12 mouse cellular contexts compared by ENCODE assay signal in the genomic region with DNA sequence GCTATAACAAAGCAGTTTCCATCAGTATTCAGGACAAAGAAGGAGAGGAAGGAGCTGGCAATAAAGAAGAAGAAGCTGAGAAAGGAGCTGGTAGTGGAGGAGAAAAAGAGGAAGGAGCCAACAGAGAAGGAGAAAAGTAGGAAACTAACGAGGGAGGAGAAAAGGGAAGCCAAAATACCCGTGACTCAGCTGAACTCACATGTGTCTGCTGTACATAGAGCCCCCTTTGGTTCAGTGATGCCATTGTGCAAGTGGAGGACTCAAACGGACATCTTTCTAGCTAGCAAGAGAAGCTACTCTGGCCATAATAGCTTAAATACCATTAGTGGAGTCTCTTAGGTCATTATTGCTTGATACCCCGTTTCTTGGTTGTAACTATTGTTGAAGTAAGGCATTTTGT. TPM values are rescaled to one million over a fixed set of nuclear protein-coding genes. Genes with fewer than 3 reads are reported as not detected.
"Had no signal": no experiment of that assay in that cellular context is flagged by ENCODE, and none has a peak within 500 bp of the region (broad histone marks: within the 10 kb centered on the region; RNA-seq: fewer than 3 reads in every experiment).

No protein-coding gene starts in this region.

RNA-seq across cellular contexts. Expression of gene Olfr92, which starts 11.5 kb away (rescaled TPM):
- total RNA-seq: forebrain, postnatal 0 days; gastrocnemius, adult 18-20 months; gastrocnemius, adult 2 months; gastrocnemius, adult 8-10 months; gastrocnemius, postnatal 10 days; gastrocnemius, postnatal 14 days; gastrocnemius, postnatal 25 days; gastrocnemius, postnatal 36 days; gastrocnemius, postnatal 4 days; heart, adult 18-20 months; heart, adult 2 months; heart, adult 8-10 months had no signal

RNA-seq across cellular contexts. Expression of gene Olfr93, which starts 29.9 kb away (rescaled TPM):
- total RNA-seq: forebrain, postnatal 0 days; gastrocnemius, adult 18-20 months; gastrocnemius, adult 2 months; gastrocnemius, adult 8-10 months; gastrocnemius, postnatal 10 days; gastrocnemius, postnatal 14 days; gastrocnemius, postnatal 25 days; gastrocnemius, postnatal 36 days; gastrocnemius, postnatal 4 days; heart, adult 18-20 months; heart, adult 2 months; heart, adult 8-10 months had no signal

RNA-seq across cellular contexts. Expression of gene Olfr91, which starts 33.3 kb away (rescaled TPM):
- total RNA-seq: forebrain, postnatal 0 days; gastrocnemius, adult 18-20 months; gastrocnemius, adult 2 months; gastrocnemius, adult 8-10 months; gastrocnemius, postnatal 10 days; gastrocnemius, postnatal 14 days; gastrocnemius, postnatal 25 days; gastrocnemius, postnatal 36 days; gastrocnemius, postnatal 4 days; heart, adult 18-20 months; heart, adult 2 months; heart, adult 8-10 months had no signal

RNA-seq across cellular contexts. Expression of gene Olfr90, which starts 43.1 kb away (rescaled TPM):
- total RNA-seq: forebrain, postnatal 0 days; gastrocnemius, adult 18-20 months; gastrocnemius, adult 2 months; gastrocnemius, adult 8-10 months; gastrocnemius, postnatal 10 days; gastrocnemius, postnatal 14 days; gastrocnemius, postnatal 25 days; gastrocnemius, postnatal 36 days; gastrocnemius, postnatal 4 days; heart, adult 18-20 months; heart, adult 2 months; heart, adult 8-10 months had no signal
